Mouse (Mus musculus) small intestine, adult 2 months (tissue): ENCODE measurements at regions not wholly inside any gene's neighbourhood (a gene's known extent, or its start where the extent isn't known, plus 50 kb on each side); places are given as distances from the start of the nearest gene placed in this dataset.

Experiments used
- CTCF ChIP-seq: fragments of 200-500 bp; IDR thresholded peaks from 2 replicates; pipeline ENCODE4 v1.5.1; 2012; ENCODE audit warnings: low read depth, mild to moderate bottlenecking, control low read depth, inconsistent platforms, low read length, moderate library complexity, mixed read lengths; ENCODE audit not compliant: insufficient replicate concordance, insufficient read length; ENCODE audit errors: extremely low read depth
- POLR2A ChIP-seq: fragments of 200-500 bp; IDR thresholded peaks from 2 replicates; pipeline ENCODE4 v1.6.1; 2012; ENCODE audit warnings: low read depth, mild to moderate bottlenecking, control low read depth, inconsistent platforms, low read length, moderate library complexity

- TF ChIP-seq CTCF = no peak
- no peak for TF ChIP-seq POLR2A
Measured at GRCm38 (mm10) chr4:58695281-58695680, 92.2 kb downstream of the Olfr267 start.
